Comparison of ENCODE assay signal across 10 mouse cellular contexts in the genomic region with DNA sequence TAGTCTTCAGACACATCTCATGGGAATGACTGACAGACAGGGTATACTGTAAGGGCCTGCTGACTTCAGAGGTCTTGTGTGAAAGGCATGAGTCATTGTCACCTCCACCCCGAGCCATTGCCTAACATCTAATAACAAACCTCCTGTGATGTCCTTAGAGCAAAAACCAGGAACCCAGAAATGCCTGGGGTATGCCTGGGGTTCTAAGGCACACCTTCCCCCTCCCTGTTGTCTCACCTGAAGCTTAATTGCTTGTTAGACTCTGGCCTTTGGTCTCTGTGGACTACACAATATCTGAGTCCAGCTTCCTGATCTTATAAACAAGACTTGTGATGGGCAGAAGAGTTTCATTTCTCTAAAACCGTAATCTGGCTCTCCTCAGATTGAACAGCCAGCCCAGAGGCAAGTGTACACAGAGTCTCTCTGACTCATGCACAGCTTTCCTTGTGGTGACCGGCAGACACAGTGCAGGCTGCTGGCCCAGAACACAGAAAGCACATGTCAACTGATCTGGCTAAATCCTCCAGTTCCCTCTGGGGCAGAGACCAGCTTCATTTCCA.
A peak's percentile ranks its signal among the peaks of the same experiment; 100 is the strongest.
DNase-seq lines count a peak whose midpoint lies in the region; ATAC-seq and TF ChIP-seq lines count a peak whose summit lies in the region.
"Had no signal": no experiment of that assay in that cellular context is flagged by ENCODE, and none has a peak within 500 bp of the region (broad histone marks: within the 10 kb centered on the region; RNA-seq: fewer than 3 reads in every experiment).

No protein-coding gene starts in this region.

- TF ChIP-seq EP300 in stomach, postnatal 0 days (optimal IDR thresholded peaks at IDR 0.05): no peak

- no peaks in the 10 kb centered on the region for H3K36me3 ChIP-seq in forebrain, embryonic 10.5 days (replicated peaks)
- no peaks in the 10 kb centered on the region for H3K36me3 ChIP-seq in forebrain, embryonic 15.5 days
- no peaks in the 10 kb centered on the region for H3K36me3 ChIP-seq in stomach, postnatal 0 days (ENCODE audit: control insufficient read depth, insufficient read depth, low read length)
- no peaks in the 10 kb centered on the region for H3K36me3 ChIP-seq in forebrain, embryonic 14.5 days (ENCODE audit: control insufficient read depth, insufficient read depth, low read length)
- H3K36me3 ChIP-seq: embryonic facial prominence, embryonic 13.5 days had no signal

- H3K4me3 ChIP-seq in forebrain, embryonic 10.5 days: no peak overlapping the region
- H3K4me3 ChIP-seq in forebrain, embryonic 15.5 days: no peak overlapping the region
- no peak overlapping the region for H3K4me3 ChIP-seq in stomach, postnatal 0 days (ENCODE audit: low read depth, low read length)
- H3K4me3 ChIP-seq in left cerebral cortex, adult 2 months: no peak overlapping the region
- H3K4me3 ChIP-seq in forebrain, embryonic 14.5 days (ENCODE audit: low read depth, low read length): no peak overlapping the region
- H3K4me3 ChIP-seq: embryonic facial prominence, embryonic 13.5 days had no signal

- no peak for DNase-seq in forebrain, embryonic 10.5 days (ENCODE audit: extremely low spot score, low spot score)
- DNase-seq in spleen, postnatal 36 days (ENCODE audit: low spot score in 2 of 2): peak; percentile 59 to 61
- no peak for DNase-seq in spleen, postnatal 4 days (ENCODE audit: low spot score in 2 of 2)
- peak; percentile 17 for DNase-seq in stomach, postnatal 0 days (ENCODE audit: low spot score)
- no peak for DNase-seq in left cerebral cortex, adult 2 months (ENCODE audit: extremely low spot score in 1 of 2, low spot score in 2 of 2)
- DNase-seq in forebrain, embryonic 14.5 days (ENCODE audit: low spot score): no peak

- H3K4me1 ChIP-seq in forebrain, embryonic 10.5 days: peaks cover 54% of the 10 kb centered on the region
- H3K4me1 ChIP-seq in forebrain, embryonic 15.5 days: peaks cover 27% of the 10 kb centered on the region
- no peaks in the 10 kb centered on the region for H3K4me1 ChIP-seq in stomach, postnatal 0 days (replicated peaks; ENCODE audit: control insufficient read depth, insufficient read depth)
- peaks cover 33% of the 10 kb centered on the region for H3K4me1 ChIP-seq in forebrain, embryonic 14.5 days (ENCODE audit: control insufficient read depth, insufficient read depth, low read length)

- H3K9me3 ChIP-seq in forebrain, embryonic 10.5 days: no peaks in the 10 kb centered on the region
- H3K9me3 ChIP-seq in forebrain, embryonic 15.5 days: no peaks in the 10 kb centered on the region
- H3K9me3 ChIP-seq in stomach, postnatal 0 days (ENCODE audit: control insufficient read depth, low read length): no peaks in the 10 kb centered on the region
- H3K9me3 ChIP-seq in forebrain, embryonic 14.5 days (replicated peaks; ENCODE audit: control insufficient read depth, low read length): no peaks in the 10 kb centered on the region
- H3K9me3 ChIP-seq: embryonic facial prominence, embryonic 13.5 days had no signal

- intact Hi-C loops in left cerebral cortex, adult 2 months (cut with DNase I): loop anchor here (5.0 kb wide), 1 partner anchor 88 kb away; a partner anchor contains a TSS

- 0 out of 2 replicates have a peak overlapping the region, but pooled peaks have one; percentile 8 for H3K27ac ChIP-seq in forebrain, embryonic 10.5 days
- no peak overlapping the region for H3K27ac ChIP-seq in forebrain, embryonic 15.5 days (replicated peaks)
- H3K27ac ChIP-seq in stomach, postnatal 0 days (replicated peaks): no peak overlapping the region
- no peak overlapping the region for H3K27ac ChIP-seq in left cerebral cortex, adult 2 months
- H3K27ac ChIP-seq in forebrain, embryonic 14.5 days (ENCODE audit: low read depth, low read length): no peak overlapping the region
- H3K27ac ChIP-seq: embryonic facial prominence, embryonic 13.5 days had no signal

- 80% methylated on average over 3 of the region's 3 CpGs for WGBS in forebrain, embryonic 10.5 days
- 85% methylated on average over 3 of the region's 3 CpGs for WGBS in forebrain, embryonic 15.5 days
- WGBS in stomach, postnatal 0 days: 26% methylated on average over 3 of the region's 3 CpGs
- 82% methylated on average over 3 of the region's 3 CpGs for WGBS in forebrain, embryonic 14.5 days

- H3K9ac ChIP-seq in forebrain, embryonic 15.5 days (replicated peaks): no peak overlapping the region
- no peak overlapping the region for H3K9ac ChIP-seq in stomach, postnatal 0 days (ENCODE audit: low read length)
- no peak overlapping the region for H3K9ac ChIP-seq in forebrain, embryonic 14.5 days (ENCODE audit: low read length)
- H3K9ac ChIP-seq: embryonic facial prominence, embryonic 13.5 days had no signal

- no peak overlapping the region for H3K4me2 ChIP-seq in forebrain, embryonic 15.5 days (replicated peaks)
- H3K4me2 ChIP-seq in stomach, postnatal 0 days (replicated peaks; ENCODE audit: low read depth): no peak overlapping the region
- H3K4me2 ChIP-seq in forebrain, embryonic 14.5 days (ENCODE audit: low read length): no peak overlapping the region
- H3K4me2 ChIP-seq: embryonic facial prominence, embryonic 13.5 days; midbrain, embryonic 11.5 days had no signal

- H3K27me3 ChIP-seq in forebrain, embryonic 10.5 days (ENCODE audit: poor library complexity, severe bottlenecking): peaks cover 9% of the 10 kb centered on the region; the same call in 1 of the 2 replicates
- no peaks in the 10 kb centered on the region for H3K27me3 ChIP-seq in forebrain, embryonic 15.5 days
- no peaks in the 10 kb centered on the region for H3K27me3 ChIP-seq in stomach, postnatal 0 days (ENCODE audit: control insufficient read depth, insufficient read depth, low read length)
- H3K27me3 ChIP-seq in forebrain, embryonic 14.5 days (replicated peaks; ENCODE audit: control insufficient read depth, insufficient read depth, low read length): no peaks in the 10 kb centered on the region
- H3K27me3 ChIP-seq: embryonic facial prominence, embryonic 13.5 days had no signal

- TF ChIP-seq CTCF in stomach, postnatal 0 days (IDR thresholded peaks at IDR 0.05; ENCODE audit: low read depth): no peak
- TF ChIP-seq CTCF in left cerebral cortex, adult 2 months (IDR thresholded peaks at IDR 0.05): no peak

- no peak for ATAC-seq in forebrain, embryonic 15.5 days (replicated peaks)
- ATAC-seq in hematopoietic stem cell, adult 5-6 weeks (replicated peaks in 1 of 2; ENCODE audit: insufficient read depth in 1 of 2, low FRiP score in 2 of 2, low TSS enrichment in 1 of 2, low read depth in 1 of 2, poor library complexity in 2 of 2, severe bottlenecking in 2 of 2): peak; percentile 52 to 60; a peak in 3 of 4 replicates
- peak; percentile 67; the same call in 1 of the 2 replicates for ATAC-seq in stomach, postnatal 0 days (ENCODE audit: low FRiP score, low TSS enrichment)
- no peak for ATAC-seq in forebrain, embryonic 14.5 days

Comparison
In these comparisons a context has a peak if more than half of its experiments do, and no peak if none do; other contexts are left out.
1. DNase-seq: peak in spleen, postnatal 36 days (2 of 2) and stomach, postnatal 0 days (single experiment); none in forebrain, embryonic 10.5 days (single experiment), spleen, postnatal 4 days (0 of 2), left cerebral cortex, adult 2 months (0 of 2) and forebrain, embryonic 14.5 days (single experiment).
2. ATAC-seq: peak in hematopoietic stem cell, adult 5-6 weeks (2 of 2) and stomach, postnatal 0 days (single experiment); none in forebrain, embryonic 15.5 days (single experiment) and forebrain, embryonic 14.5 days (single experiment).